Mouse (Mus musculus): ENCODE measurements around the gene Zp1. TPM values are rescaled to one million over a fixed set of nuclear protein-coding genes. Genes with fewer than 3 reads are reported as not detected.

Zp1 gene
- total RNA-seq (2022) = not detected

DNA sequence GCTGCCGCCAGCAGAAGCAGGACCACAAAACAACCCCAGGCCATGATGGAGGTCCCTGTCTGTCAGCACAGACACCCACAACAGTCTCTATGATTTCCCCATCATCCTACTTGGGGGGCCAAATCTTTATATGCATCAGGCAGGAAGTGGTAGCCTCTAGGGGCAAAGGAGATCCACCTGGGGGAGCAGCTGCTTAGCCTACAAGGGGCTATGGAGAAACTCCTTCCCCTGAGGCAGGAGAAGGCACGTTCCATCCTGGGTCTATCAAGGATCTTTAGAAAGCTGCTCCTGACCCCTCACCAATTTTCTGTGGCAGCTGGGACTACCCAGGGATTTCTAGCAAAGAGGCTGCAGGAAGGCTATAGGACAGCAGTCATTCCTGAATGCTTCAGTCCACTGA lies at the start of gene Zp1:
Gene Zp1, minus strand, starts transcription at position 101 of the 400 bp plus-strand sequence.
- DNase-seq (ENCODE audit: low spot score in 2 of 2) = no peak

DNA sequence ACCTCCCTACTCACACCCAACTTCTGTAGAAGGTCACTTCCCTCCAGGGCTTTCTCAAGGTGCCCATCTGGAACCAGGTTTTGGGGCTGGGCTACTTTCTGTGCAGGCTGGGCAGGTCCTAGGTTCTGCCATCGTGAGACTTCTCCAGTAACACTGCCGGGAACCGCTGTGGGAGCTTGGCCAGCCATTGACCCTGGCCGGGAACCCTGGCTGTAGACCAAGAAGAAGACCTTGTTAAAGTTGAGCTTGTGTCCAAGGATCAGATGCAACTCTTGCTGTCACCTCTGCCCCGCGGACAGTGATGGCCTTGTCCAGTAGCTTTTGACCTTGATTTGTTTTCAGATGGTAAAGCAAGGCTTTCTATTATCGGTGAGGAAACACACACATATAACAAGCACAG lies 48.1 kb upstream of the Zp1 start:
- no peak for DNase-seq (ENCODE audit: low spot score in 2 of 2)

DNA sequence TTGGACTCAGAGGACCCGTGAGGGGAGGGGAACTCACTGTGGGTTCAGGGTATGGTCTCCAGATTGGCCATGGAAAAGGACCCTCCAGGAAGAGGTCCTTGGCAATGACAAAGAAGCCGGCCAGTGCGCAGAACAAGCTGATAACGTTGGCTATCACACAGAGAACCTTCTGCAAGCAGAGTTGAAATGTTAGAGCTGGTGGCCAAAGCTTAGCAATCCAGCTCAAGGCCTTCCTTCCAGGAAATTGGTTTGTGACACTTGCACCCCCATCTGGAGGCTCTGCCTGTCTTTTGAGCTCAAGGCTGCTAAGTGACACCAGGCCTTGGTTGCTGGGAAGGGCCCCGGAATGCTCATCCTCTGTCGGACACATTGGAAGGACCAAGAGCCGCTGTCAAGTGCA lies 45.3 kb upstream of the Zp1 start:
- no peak for DNase-seq (ENCODE audit: low spot score in 2 of 2)

DNA sequence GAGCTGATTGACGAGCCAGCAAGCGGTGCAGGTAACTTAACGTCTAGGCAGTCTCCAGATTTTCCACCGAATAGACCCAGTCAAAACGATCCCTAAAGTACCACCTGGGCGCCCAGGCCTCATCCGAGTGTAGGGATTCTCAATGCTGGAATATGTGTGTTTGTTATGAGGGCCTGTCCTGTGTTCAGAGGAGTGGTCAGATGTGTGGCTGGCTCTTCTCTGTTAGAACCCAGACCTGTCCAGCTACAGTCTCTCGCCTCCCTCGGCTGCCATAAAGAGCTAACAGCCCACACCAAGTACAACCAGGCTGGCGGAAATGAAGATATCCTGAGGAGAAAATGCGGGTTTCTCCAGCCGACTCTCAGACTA lies 39.5 kb upstream of the Zp1 start:
- DNase-seq (ENCODE audit: low spot score in 2 of 2) = no peak

DNA sequence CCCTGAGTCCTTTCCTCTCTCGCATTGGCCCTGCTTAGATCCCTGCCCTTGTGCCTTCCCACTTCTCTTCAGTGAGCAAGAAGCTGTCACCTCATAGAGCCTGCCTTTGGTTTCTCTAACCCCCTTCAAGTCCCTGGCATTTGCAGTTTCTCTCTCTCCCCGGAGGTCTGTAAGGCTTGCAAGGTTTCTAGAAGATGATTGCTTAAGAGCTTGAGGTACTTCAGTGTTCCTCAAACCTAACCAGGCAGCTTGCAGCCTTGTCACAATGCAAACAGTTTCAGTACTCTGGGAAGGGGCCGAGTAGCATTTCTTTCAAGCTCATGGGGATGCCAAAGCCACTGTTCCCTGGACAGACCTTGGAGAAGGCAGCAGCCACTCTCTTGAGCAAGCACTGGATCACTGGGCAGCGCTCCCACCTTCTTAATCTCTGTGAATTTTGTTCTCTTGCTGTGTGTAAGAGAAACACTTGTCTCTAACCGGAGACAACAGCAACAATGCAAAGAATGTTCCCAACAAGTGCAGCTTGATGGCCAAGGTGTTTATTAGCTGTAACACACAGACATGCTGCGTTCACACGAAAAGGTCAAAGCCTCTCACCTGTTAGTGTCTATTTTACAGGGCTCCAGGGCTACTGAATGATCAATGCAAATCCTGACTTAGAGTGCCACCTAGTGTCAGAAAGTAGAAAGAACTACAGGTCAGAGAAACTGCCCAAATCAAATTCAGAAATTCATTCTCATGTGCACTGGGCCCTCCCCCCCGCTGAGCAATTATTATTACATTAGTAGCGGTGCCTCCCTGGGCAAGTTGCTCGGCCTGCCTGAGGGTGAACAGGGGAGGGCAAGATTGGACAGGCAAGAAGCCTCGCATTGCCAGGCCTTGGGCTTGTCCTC lies 38.9 kb upstream of the Zp1 start:
- no peak for DNase-seq (ENCODE audit: low spot score in 2 of 2)

GRCm38 (mm10) chr19:10952021-10952939 lies 31.8 kb upstream of the Zp1 start:
- DNase-seq (ENCODE audit: low spot score in 2 of 2) = peak in 1 of 2 experiments; percentile 21

GRCm38 (mm10) chr19:10949558-10949957 lies 29.1 kb upstream of the Zp1 start:
- DNase-seq (ENCODE audit: low spot score in 2 of 2) = no peak

GRCm38 (mm10) chr19:10949112-10949511 lies 28.7 kb upstream of the Zp1 start, which contains the start of gene Ccdc86:
Gene Ccdc86, minus strand, starts transcription at chr19:10949266.
- peak; percentile 95 to 97 for DNase-seq (ENCODE audit: low spot score in 2 of 2)

GRCm38 (mm10) chr19:10948416-10948815 lies 28.0 kb upstream of the Zp1 start:
- peak in 1 of 2 experiments; percentile 20 for DNase-seq (ENCODE audit: low spot score in 2 of 2)

- no peak for DNase-seq (ENCODE audit: low spot score in 2 of 2)
These were observed 26.8 kb upstream of the Zp1 start for GRCm38 (mm10) chr19:10947219-10947618.

GRCm38 (mm10) chr19:10946506-10946905 lies 26.1 kb upstream of the Zp1 start:
- DNase-seq (ENCODE audit: low spot score in 2 of 2) = no peak

DNA sequence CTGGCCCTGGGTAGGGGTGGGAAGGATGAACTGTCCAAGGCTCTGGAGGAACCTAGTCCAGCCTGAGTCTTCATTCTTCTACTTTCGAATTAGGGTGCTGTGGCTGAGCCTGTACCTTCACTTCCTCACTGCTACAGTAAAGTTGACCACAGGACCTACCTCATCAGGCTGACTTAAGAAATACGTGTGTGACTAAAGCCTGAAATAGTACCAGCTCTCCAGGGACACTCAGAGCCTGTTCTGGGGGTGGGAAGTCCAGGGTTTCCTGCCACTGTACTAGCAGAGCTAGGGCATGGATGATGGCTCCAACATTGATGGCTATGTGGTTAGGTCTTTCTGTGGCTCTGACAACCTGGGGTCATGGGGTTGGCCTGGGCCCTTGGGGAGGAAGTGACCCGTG lies 23.5 kb upstream of the Zp1 start:
- no peak for DNase-seq (ENCODE audit: low spot score in 2 of 2)

GRCm38 (mm10) chr19:10940801-10941457 lies 20.5 kb upstream of the Zp1 start:
- no peak for DNase-seq (ENCODE audit: low spot score in 2 of 2)

DNA sequence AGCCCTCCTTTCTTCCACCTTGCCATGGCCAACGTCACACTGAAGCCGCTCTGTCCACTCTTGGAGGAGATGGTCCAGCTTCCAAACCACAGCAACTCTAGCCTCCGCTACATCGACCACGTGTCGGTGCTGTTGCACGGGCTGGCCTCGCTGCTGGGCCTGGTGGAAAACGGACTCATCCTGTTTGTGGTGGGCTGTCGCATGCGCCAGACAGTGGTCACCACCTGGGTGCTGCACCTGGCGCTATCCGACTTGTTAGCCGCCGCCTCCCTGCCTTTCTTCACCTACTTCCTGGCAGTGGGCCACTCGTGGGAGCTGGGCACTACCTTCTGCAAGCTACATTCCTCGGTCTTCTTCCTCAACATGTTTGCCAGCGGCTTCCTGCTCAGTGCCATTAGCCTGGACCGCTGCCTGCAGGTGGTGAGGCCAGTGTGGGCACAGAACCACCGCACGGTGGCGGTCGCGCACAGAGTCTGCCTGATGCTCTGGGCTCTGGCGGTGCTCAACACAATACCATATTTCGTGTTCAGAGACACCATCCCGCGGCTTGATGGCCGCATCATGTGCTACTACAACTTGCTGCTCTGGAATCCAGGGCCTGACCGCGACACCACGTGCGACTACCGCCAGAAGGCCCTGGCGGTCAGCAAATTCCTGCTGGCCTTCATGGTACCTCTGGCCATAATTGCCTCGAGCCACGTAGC lies 19.8 kb upstream of the Zp1 start:
- DNase-seq (ENCODE audit: low spot score in 2 of 2) = peak; percentile 39 to 73

- no peak for DNase-seq (ENCODE audit: low spot score in 2 of 2)
These were observed 18.3 kb upstream of the Zp1 start for GRCm38 (mm10) chr19:10938771-10939170.

GRCm38 (mm10) chr19:10937110-10937563 lies 16.7 kb upstream of the Zp1 start, which contains the start of gene Ptgdr2:
Gene Ptgdr2, plus strand, starts transcription at chr19:10937160.
- no peak for DNase-seq (ENCODE audit: low spot score in 2 of 2)

DNA sequence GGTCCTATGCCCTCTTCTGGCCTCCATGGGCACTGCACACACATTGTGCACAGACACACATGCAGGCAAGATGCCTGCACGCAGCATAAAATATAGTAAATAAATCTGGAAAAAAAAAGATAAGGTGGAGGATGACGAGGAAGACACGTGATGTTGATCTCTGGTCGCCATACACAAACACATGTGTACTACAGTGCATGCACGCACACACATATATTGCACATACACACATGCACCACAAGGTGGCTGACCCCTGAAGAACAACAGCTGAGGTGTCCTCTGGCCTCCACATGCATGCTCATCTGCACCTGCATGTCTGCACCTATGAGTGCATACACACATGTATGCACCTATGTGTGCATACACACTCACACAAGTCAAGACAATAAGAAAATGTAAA lies 15.6 kb upstream of the Zp1 start:
- no peak for DNase-seq (ENCODE audit: low spot score in 2 of 2)

DNA sequence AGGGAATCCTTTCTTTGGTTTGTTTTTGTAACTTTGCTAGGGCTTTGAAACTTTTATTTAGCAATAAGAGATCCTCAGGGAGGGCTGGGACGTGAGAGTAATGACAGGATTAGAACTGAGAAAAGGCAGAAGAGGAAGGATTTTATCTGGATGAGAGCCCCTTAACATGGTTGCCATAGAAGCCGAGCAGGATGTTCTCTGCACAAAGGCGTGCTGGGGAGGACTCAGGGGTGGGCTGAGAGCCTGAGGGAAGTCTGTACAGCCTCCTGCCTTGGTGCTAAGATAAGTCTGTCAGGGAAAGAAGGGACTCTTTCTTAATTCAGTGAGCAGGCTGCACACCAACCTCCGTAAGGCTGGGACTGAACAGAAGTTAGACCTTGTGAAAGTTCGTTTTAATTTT lies 14.6 kb upstream of the Zp1 start:
- no peak for DNase-seq (ENCODE audit: low spot score in 2 of 2)

DNA sequence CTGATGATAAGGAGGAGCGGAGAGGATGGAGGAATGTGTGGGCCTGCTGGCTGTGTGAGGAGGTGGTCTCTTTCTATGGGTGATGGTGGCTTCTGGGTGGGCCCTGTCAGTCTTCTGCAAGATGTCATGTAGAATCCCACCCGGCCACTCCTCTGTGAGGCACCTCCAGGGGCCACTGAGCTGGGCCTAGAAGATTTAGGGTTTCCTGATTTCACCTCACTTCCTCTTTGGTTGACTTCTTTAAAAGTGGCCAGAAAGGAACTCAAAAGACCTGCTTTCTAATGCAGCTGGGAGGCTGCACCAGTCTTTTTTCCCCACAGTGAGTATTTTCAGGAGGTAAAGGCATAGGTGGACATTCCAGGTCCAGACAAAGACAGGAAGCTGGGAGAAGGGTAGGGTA lies 10.2 kb upstream of the Zp1 start:
- DNase-seq (ENCODE audit: low spot score in 2 of 2) = no peak

DNA sequence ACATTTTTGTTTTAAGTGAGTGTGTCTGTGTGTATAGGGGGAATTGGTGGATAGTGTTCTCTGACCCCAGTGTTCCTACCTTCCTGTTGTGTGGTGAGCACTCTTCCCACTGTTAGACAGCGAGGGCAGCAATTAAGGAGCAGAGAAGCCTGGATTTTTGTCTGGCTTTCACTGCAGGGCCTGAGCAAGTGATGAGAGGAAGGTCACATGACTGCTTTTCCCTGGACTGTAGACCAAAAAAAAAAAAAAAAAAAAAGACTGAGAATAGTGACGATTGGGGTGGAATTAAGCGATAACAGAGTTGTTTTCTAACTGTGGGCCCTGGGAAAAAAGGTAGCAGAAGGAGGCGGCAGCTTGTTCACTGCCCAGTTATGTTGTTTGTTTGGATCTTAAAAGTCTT lies 6.2 kb upstream of the Zp1 start:
- no peak for DNase-seq (ENCODE audit: low spot score in 2 of 2)

GRCm38 (mm10) chr19:10926123-10926621 lies 5.7 kb upstream of the Zp1 start:
- no peak for DNase-seq (ENCODE audit: low spot score in 2 of 2)
